Mouse (Mus musculus): ENCODE results near the gene Edaradd. TPM values are rescaled to one million over a fixed set of nuclear protein-coding genes. Genes with fewer than 3 reads are reported as not detected.
A peak's percentile ranks its signal among the peaks of the same experiment; 100 is the strongest.

Gene Edaradd
- polyA plus RNA-seq, 1 experiment = not detected

DNA sequence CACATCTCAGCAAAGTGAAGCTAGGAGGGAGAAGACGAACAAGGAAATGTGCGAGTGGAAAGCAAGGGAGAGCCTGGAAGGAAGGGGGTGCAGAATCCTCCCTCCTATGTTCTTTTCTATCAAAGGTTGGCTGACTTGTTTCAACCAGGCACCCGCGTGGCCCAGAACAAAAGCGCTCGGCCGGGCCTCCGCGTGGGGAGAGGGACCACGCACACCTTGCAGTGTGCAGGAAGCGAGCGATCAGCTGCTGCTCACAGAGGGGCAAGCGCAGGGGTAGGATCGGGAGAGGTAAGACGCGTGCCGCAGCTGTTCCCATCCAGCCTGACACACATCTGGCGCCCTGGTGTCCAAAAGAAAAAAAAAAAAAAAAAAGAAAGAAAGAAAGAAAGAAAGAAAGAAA is 867 bp downstream of the Edaradd start:
- Histone ChIP-seq H3K9me3 (0 out of 2 replicates have a peak, but pooled peaks cover 3% of the 10 kb centered on the region), H3K4me3 (replicated peaks) (peak overlapping the region; percentile 90), H3K36me3 (replicated peaks; ENCODE audit: low read length) (no peaks in the 10 kb centered on the region), H3K4me1 (peaks cover 14% of the 10 kb centered on the region), H3K27me3 (replicated peaks) (peaks cover 63% of the 10 kb centered on the region)
- TF ChIP-seq GATA1 (IDR thresholded peaks at IDR 0.05; ENCODE audit: borderline replicate concordance, low read length) (no peak), FLI1 (IDR thresholded peaks at IDR 0.05; ENCODE audit: low read length) (no peak)

DNA sequence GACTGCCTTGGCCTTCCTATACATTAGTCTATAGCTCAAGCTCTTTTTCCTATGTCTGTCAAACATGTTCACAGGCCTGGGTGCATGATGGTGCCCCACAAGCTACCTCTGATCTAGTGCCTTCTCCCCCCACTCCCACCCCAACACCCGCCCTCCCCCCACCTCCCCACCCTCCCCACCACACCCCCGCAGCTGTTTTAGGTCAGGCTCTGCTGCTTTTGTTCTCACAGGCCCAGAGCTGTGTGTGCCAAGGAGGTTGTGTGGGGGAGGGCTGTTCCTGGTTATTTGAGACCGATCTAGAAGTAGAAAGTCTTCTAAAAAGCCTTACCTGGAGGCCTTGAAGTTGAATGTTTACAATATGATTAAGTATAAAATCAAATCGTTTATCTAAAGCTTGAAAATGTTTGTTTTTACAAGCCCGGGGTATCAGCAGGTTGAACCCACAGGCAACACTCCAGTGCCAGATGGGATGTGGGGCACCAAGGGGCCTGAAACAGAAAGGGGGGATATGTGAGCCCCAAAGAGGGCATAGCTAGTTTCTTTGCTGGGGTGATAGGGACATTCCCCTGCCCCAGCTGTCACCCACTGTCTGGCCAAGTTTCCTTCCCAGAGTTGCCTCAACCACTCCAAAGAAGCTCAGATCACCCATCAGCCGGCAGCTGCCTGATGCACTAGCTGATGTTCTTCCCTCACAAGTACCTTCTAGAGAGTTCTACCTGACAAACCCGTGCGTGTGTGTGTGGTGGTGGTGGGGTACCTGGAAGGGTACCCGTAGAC is 8.9 kb downstream of the Edaradd start:
- Histone ChIP-seq H3K36me3 (replicated peaks; ENCODE audit: low read length) (no peaks in the 10 kb centered on the region), H3K9me3 (peaks cover 3% of the 10 kb centered on the region; the same call in 1 of the 2 replicates)

DNA sequence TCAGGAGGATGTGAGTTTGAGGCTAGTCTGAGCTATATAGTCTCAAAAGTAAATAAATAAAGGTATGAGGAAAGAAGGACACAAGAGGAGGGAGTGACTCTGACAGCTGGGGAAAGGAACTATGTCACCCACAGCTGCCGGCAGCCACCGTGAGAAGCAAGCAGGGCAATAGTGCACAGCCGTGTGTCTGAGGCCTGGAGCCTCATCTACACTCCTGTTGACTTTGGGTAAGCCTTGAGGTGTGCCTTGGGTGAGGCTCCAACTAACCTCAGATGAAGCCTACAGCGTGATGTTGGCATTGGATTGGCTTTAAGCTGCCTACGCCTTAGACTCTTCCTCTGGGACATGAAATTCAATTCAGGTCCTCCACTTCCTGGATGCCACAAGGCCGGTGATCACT is 10.2 kb downstream of the Edaradd start:
- TF ChIP-seq FLI1 (IDR thresholded peaks at IDR 0.05; ENCODE audit: low read length) (no peak), GATA1 (IDR thresholded peaks at IDR 0.05; ENCODE audit: borderline replicate concordance, low read length) (no peak)
- H3K4me3 ChIP-seq (replicated peaks) = no peak overlapping the region
- no peaks in the 10 kb centered on the region for H3K36me3 ChIP-seq (replicated peaks; ENCODE audit: low read length)
- H3K27me3 ChIP-seq (replicated peaks) = no peaks in the 10 kb centered on the region
- H3K9me3 ChIP-seq = peaks cover 3% of the 10 kb centered on the region; the same call in 1 of the 2 replicates
- peaks cover 30% of the 10 kb centered on the region for H3K4me1 ChIP-seq

More for the DNA sequence above, 8.9 kb downstream of the Edaradd start:
- H3K4me3 ChIP-seq (replicated peaks) = no peak overlapping the region
- peaks cover 19% of the 10 kb centered on the region for H3K4me1 ChIP-seq
- TF ChIP-seq GATA1 (IDR thresholded peaks at IDR 0.05; ENCODE audit: borderline replicate concordance, low read length) = no peak
- peaks cover 4% of the 10 kb centered on the region for H3K27me3 ChIP-seq (replicated peaks)

DNA sequence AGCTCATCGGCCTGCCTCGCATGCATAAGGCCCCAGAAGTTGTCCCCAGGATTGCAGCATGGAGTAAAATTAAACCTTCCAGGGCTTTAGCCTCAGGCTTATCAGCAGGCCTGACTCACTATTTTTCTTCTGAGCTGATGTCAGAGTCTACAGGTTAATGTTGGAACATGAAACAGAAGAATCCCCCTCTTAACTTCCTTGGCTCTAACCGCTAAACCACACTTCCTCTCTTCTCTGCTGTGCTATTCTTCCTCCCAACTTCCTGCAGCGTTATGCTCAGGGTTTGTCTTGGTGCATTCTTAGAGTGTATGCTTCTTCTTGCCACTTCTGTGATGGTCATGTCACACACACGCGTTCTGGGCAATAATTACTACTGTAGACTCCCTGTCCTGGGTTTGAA is 12.8 kb downstream of the Edaradd start:
- TF ChIP-seq GATA1 (IDR thresholded peaks at IDR 0.05; ENCODE audit: borderline replicate concordance, low read length) (no peak), FLI1 (IDR thresholded peaks at IDR 0.05; ENCODE audit: low read length) (no peak)
- H3K4me3 ChIP-seq (replicated peaks) = no peak overlapping the region
- peaks cover 46% of the 10 kb centered on the region for H3K4me1 ChIP-seq
- H3K36me3 ChIP-seq (replicated peaks; ENCODE audit: low read length) = no peaks in the 10 kb centered on the region
- no peaks in the 10 kb centered on the region for H3K27me3 ChIP-seq (replicated peaks)
- no peaks in the 10 kb centered on the region for H3K9me3 ChIP-seq

DNA sequence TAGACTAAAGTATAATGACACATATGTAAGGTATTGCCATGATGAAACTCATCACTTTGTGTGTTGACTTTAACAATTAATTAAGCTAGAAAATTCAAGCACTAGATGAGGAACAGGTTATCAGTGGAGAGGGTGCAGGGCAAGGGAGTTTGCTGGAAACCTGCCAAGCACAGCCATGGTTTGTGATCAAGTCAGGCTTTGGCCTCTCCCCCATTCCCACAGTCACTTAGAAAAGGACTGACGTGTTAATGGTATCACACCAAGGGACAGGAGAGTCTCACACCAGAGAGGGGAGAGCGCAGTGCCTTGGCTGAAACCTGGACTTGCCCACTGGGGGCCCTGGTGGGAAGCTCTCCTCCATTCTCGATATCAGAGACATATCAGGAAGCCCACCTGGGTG is 14.9 kb downstream of the Edaradd start:
- Histone ChIP-seq H3K4me3 (replicated peaks) (no peak overlapping the region), H3K9me3 (no peaks in the 10 kb centered on the region), H3K36me3 (replicated peaks; ENCODE audit: low read length) (no peaks in the 10 kb centered on the region), H3K4me1 (peaks cover 49% of the 10 kb centered on the region), H3K27me3 (replicated peaks) (no peaks in the 10 kb centered on the region)
- no peak for TF ChIP-seq GATA1 (IDR thresholded peaks at IDR 0.05; ENCODE audit: borderline replicate concordance, low read length)
- TF ChIP-seq FLI1 (IDR thresholded peaks at IDR 0.05; ENCODE audit: low read length) = no peak

DNA sequence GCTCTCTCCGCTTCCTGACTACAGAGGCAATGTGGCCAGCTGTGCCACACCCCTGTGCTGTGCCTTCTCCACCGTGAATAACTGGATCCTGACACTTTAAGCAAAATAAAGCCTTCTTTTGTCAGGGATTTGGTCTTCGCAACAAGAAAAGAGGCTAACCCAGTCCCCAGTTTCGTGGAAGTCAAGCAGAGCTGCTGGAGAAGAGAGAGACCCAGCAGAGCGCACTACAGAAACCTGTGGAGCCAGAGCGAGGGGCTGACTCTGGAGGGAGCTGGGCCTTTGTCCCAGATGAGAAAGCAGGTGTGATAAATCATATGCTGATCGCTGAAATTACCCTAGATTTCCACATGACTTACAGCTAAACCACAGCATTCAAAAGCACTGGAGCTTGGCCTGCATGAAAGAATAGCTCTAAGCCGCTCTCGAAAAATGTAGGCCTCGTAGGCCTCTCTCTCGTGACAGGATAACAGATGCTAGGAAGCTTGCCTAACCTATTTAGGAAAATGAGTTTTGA is 16.9 kb downstream of the Edaradd start:
- H3K36me3 ChIP-seq (replicated peaks; ENCODE audit: low read length) = no peaks in the 10 kb centered on the region
- H3K4me1 ChIP-seq = peaks cover 48% of the 10 kb centered on the region
- H3K27me3 ChIP-seq (replicated peaks) = peaks cover 2% of the 10 kb centered on the region
- no peaks in the 10 kb centered on the region for H3K9me3 ChIP-seq
- H3K4me3 ChIP-seq (replicated peaks) = no peak overlapping the region
- TF ChIP-seq FLI1 (IDR thresholded peaks at IDR 0.05; ENCODE audit: low read length) = no peak
- TF ChIP-seq GATA1 (IDR thresholded peaks at IDR 0.05; ENCODE audit: borderline replicate concordance, low read length) = no peak

DNA sequence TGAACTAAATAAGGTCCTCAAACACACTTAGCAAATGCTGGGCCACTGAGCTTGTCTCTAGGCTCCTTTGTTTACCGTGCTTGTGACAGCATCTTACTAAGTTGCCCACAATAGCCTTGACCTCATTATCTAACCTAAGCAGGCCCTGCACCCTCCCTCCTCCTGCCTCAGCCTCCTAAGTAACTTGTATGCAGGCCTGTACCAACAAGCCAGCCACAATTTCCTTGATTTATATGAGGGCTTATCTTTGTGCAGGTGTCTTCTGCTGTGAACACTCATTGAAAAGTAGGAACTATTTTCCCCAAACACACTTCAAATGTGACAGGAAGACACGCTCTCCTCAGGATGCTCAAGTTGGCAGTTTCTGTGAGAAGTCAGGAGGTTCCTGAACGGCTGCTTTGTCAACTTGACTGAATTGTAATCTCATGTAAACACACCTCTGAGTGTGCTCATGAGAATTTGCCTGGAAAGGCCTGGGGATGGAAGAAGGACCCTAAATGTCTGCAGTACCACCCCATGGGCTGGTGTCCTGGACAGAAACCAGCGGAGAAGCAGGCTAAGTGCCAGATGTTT is 17.5 kb downstream of the Edaradd start:
- Histone ChIP-seq H3K27me3 (replicated peaks) (peaks cover 2% of the 10 kb centered on the region), H3K4me1 (peaks cover 43% of the 10 kb centered on the region), H3K36me3 (replicated peaks; ENCODE audit: low read length) (no peaks in the 10 kb centered on the region), H3K9me3 (no peaks in the 10 kb centered on the region), H3K4me3 (replicated peaks) (no peak overlapping the region)
- TF ChIP-seq GATA1 (IDR thresholded peaks at IDR 0.05; ENCODE audit: borderline replicate concordance, low read length) = no peak
- TF ChIP-seq FLI1 (IDR thresholded peaks at IDR 0.05; ENCODE audit: low read length) = no peak

DNA sequence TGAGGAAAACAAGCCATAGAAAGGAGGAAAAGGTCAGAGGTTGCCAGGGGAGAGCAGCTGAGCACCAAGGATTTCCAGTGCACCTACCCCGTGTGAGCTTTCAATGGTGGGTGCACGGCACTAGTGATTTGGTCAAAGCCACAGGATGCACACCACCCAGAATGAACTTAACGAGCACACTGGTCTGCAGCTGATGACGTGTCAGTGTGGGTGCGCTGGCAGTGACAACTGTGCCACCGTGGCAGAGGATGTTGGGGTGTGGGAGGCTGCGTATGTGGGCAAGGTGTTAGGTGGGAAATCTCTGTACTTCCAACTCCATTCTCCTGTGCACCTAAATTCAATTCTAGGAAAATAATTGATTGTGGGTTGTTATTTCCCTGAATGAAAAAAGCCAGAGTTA is 21.1 kb downstream of the Edaradd start:
- H3K4me3 ChIP-seq (replicated peaks) = peak overlapping the region; percentile 59
- peaks cover 14% of the 10 kb centered on the region for H3K4me1 ChIP-seq
- H3K36me3 ChIP-seq (replicated peaks; ENCODE audit: low read length) = no peaks in the 10 kb centered on the region
- TF ChIP-seq GATA1 (IDR thresholded peaks at IDR 0.05; ENCODE audit: borderline replicate concordance, low read length) = no peak
- TF ChIP-seq FLI1 (IDR thresholded peaks at IDR 0.05; ENCODE audit: low read length) = no peak
- H3K27me3 ChIP-seq (replicated peaks) = peaks cover 2% of the 10 kb centered on the region
- H3K9me3 ChIP-seq = no peaks in the 10 kb centered on the region

DNA sequence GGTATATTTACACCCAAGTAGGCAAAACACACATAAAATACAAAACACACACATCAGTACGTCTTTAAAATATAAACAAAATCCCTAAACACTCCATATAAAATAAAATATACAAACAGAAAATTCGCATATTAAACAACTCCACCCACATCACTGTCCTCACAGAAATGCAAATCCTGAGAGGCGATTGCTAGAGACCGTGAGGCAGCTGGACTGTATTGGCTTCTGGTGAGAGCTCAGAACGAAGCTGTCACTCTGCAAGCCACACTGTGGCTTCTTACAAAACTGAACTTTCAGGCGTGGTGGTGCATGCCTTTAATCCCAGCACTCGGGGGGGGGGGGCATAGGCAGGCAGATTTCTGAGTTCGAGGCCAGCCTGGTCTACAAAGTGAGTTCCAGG is 22.4 kb downstream of the Edaradd start:
- Histone ChIP-seq H3K27me3 (replicated peaks) (peaks cover 2% of the 10 kb centered on the region), H3K36me3 (replicated peaks; ENCODE audit: low read length) (no peaks in the 10 kb centered on the region), H3K4me1 (peaks cover 6% of the 10 kb centered on the region), H3K9me3 (no peaks in the 10 kb centered on the region), H3K4me3 (replicated peaks) (no peak overlapping the region)
- TF ChIP-seq FLI1 (IDR thresholded peaks at IDR 0.05; ENCODE audit: low read length) (no peak), GATA1 (IDR thresholded peaks at IDR 0.05; ENCODE audit: borderline replicate concordance, low read length) (no peak)

DNA sequence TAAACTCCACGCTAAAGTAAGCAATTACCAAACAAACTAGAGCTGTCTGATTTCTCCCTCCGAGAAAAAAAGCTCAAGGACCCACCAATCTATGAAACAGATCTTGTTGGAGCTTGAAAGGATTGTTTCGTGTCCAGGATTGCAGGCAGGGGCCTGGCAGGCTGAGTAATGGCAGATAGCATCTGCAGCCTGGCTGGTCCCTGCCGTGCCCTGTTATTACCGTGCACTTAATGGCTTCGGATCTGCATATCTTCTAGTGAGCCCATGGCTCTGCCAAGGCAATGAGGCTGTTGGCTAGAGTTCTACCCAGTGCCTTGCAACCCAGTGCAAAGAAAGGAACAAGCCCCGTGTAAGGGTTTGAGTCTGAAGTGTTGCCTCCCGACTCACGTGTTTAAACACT is 25.5 kb downstream of the Edaradd start:
- Histone ChIP-seq H3K36me3 (replicated peaks; ENCODE audit: low read length) (no peaks in the 10 kb centered on the region), H3K9me3 (no peaks in the 10 kb centered on the region), H3K4me1 (no peaks in the 10 kb centered on the region), H3K27me3 (replicated peaks) (peaks cover 2% of the 10 kb centered on the region), H3K4me3 (replicated peaks) (no peak overlapping the region)
- no peak for TF ChIP-seq FLI1 (IDR thresholded peaks at IDR 0.05; ENCODE audit: low read length)
- no peak for TF ChIP-seq GATA1 (IDR thresholded peaks at IDR 0.05; ENCODE audit: borderline replicate concordance, low read length)

Measured in megakaryocyte, embryonic 14.5 days (primary cell).